Mouse (Mus musculus): ENCODE data around the gene D630045J12Rik. TPM values are rescaled to one million over a fixed set of nuclear protein-coding genes. Genes with fewer than 3 reads are reported as not detected.

Gene D630045J12Rik
- polyA plus RNA-seq (2016; fragmentation: Nextera tagmentation; extraction: Ambion mirVana) = 13.0 and 13.6 TPM in 2 replicates

DNA sequence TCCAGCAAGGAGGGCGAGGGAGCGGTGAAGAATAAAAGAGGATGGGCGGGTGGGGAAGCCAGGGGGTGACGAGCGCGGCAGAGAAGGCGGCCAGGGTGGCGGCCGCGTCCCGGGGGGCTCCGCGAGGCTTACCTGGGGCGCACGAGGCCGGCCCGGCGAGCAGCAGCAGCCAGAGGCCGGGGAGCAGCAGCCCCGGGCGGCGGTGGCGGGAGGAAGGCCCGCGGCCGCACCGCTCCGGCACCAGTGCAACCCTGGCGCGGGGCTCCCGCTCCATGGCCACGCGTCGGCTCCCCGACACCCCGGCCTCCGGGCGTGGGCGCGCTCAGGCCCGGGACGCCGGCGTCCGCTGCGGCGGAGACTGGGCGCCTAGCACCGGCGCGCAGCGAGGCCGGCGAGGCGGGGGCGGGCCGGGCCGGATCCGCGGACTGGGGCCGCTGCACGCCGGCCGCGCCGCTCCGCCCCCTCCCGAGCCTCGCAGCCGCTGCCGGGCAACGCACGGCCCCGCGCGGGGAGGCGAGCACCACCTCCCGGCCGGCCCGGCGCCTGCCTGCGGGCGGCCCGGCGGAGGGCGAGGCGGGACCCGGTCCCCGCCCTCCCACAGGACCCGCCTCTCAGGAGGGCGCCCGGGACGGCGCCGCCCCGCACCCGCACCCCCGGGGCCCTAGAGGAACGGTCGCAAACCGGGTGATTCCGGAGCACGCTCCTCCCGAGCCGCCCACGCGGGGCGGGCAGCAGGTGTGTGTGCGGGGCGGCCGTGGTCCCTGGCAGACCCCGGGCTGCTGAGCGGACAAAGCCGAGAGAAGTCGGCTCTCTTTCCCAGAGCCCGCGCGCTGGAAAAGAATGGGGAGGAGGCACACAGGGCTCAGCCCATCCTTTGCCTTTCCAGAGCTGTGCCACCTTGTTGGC, at the start of gene D630045J12Rik:
Gene D630045J12Rik, minus strand, starts transcription at position 274 of the 906 bp plus-strand sequence.
- peak within 1 kb of the TSS; percentile 93 for H3K27ac ChIP-seq
- H3K4me1 ChIP-seq = peaks cover 37% of the 10 kb centered on the region
- peaks cover 6% of the 10 kb centered on the region; the same call in 1 of the 2 replicates for H3K27me3 ChIP-seq
- peak within 1 kb of the TSS; percentile 65 for H3K4me2 ChIP-seq
- peak within 1 kb of the TSS; percentile 98 for H3K9ac ChIP-seq
- under 1% methylated on average over 111 of the region's 118 CpGs for WGBS
- H3K9me3 ChIP-seq = no peaks in the 10 kb centered on the region
- no peaks in the 10 kb centered on the region for H3K36me3 ChIP-seq (replicated peaks)
- peak; percentile 95 for ATAC-seq (ENCODE audit: low FRiP score)
- peak within 1 kb of the TSS; percentile 90 for H3K4me3 ChIP-seq (replicated peaks)

- Histone ChIP-seq H3K4me2 (peak within 1 kb of the TSS; percentile 74), H3K36me3 (replicated peaks) (peaks cover 29% of the 10 kb centered on the region), H3K27me3 (peaks cover 8% of the 10 kb centered on the region), H3K4me3 (replicated peaks) (peak within 1 kb of the TSS; percentile 88), H3K9me3 (no peaks in the 10 kb centered on the region), H3K9ac (peak within 1 kb of the TSS; percentile 91), H3K27ac (peak within 1 kb of the TSS; percentile 96), H3K4me1 (peaks cover 12% of the 10 kb centered on the region)
- under 1% methylated on average over 68 of the region's 70 CpGs for WGBS
- peak; percentile 97 for ATAC-seq (ENCODE audit: low FRiP score)
Measured at GRCm38 (mm10) chr6:38298761-38299401, 45.1 kb upstream of the D630045J12Rik start, which contains the start of gene Zc3hav1l. Gene Zc3hav1l, minus strand, starts transcription at chr6:38299259.

- Histone ChIP-seq H3K9me3 (no peaks in the 10 kb centered on the region), H3K27me3 (peaks cover 8% of the 10 kb centered on the region), H3K4me1 (peaks cover 16% of the 10 kb centered on the region), H3K4me3 (replicated peaks) (peak overlapping the region; percentile 88), H3K4me2 (peak overlapping the region; percentile 74), H3K9ac (peak overlapping the region; percentile 91), H3K27ac (peak overlapping the region; percentile 96), H3K36me3 (replicated peaks) (peaks cover 31% of the 10 kb centered on the region)
- WGBS = 0% methylated on average over 10 of the region's 10 CpGs
- ATAC-seq (ENCODE audit: low FRiP score) = peak; percentile 42; the same call in 1 of the 2 replicates
Measured at GRCm38 (mm10) chr6:38298246-38298635, 44.4 kb upstream of the D630045J12Rik start.

DNA sequence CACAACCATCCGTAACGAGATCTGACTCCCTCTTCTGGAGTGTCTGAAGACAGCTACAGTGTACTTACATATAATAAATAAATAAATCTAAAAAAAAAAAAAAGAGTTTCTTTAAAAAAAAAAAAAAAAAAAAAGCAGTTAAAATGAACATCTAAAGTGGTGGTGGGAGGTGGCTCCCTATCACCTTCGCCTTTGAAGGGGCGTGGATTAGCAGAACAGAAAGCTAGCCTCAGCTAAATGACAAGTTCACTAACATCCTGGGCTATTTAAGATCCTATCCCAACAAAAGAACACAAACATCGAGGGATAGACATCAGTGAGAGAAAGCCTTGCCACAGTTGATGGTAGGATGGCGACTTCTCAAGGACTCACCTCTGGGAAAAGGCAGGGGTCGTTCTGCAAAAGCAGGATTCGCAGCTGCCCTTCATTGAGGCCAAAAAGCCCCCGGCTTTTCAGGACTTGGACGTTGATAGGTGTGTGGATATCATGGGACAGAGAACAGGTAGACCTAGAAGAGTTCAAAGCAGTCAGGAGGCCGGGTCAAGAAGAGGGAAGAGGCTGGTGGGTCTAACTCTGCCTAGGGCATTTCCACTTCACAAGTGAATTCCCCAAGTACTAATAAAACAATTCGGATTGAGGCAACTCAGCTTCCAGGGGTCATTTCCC, 43.9 kb upstream of the D630045J12Rik start:
- peaks cover 35% of the 10 kb centered on the region for H3K36me3 ChIP-seq (replicated peaks)
- ATAC-seq (ENCODE audit: low FRiP score) = no peak
- peak overlapping the region; percentile 96 for H3K27ac ChIP-seq
- H3K9me3 ChIP-seq = no peaks in the 10 kb centered on the region
- H3K4me3 ChIP-seq (replicated peaks) = peak overlapping the region; percentile 88
- WGBS = 44% methylated on average over 12 of the region's 12 CpGs
- H3K4me2 ChIP-seq = peak overlapping the region; percentile 74
- H3K4me1 ChIP-seq = peaks cover 21% of the 10 kb centered on the region
- H3K27me3 ChIP-seq = peaks cover 8% of the 10 kb centered on the region
- peak overlapping the region; percentile 91 for H3K9ac ChIP-seq

DNA sequence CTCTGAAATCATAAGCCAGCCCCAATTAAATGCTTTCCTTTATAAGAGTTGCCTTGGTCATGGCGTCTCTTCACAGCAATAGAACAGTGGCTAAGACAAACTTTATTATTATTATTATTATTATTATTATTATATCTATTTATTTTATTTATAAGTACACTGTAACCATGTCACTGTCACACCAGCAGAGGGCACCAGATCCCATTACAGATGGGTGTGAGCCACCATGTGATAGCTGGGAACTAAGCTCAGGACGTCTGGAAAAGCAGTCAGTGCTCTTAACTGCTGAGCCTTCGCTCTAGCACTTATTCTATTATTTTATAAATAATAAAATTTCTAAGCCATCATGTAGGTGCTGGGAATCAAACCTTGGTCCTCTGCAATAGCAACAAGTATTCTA, 39.9 kb upstream of the D630045J12Rik start:
- H3K4me1 ChIP-seq = peaks cover 19% of the 10 kb centered on the region
- no peak overlapping the region for H3K4me2 ChIP-seq
- no peak overlapping the region for H3K27ac ChIP-seq
- peaks cover 18% of the 10 kb centered on the region for H3K27me3 ChIP-seq
- WGBS = 41% methylated on average over 3 of the region's 3 CpGs
- H3K36me3 ChIP-seq (replicated peaks) = peaks cover 60% of the 10 kb centered on the region
- H3K9me3 ChIP-seq = no peaks in the 10 kb centered on the region
- no peak overlapping the region for H3K4me3 ChIP-seq (replicated peaks)
- H3K9ac ChIP-seq = no peak overlapping the region
- no peak for ATAC-seq (ENCODE audit: low FRiP score)

DNA sequence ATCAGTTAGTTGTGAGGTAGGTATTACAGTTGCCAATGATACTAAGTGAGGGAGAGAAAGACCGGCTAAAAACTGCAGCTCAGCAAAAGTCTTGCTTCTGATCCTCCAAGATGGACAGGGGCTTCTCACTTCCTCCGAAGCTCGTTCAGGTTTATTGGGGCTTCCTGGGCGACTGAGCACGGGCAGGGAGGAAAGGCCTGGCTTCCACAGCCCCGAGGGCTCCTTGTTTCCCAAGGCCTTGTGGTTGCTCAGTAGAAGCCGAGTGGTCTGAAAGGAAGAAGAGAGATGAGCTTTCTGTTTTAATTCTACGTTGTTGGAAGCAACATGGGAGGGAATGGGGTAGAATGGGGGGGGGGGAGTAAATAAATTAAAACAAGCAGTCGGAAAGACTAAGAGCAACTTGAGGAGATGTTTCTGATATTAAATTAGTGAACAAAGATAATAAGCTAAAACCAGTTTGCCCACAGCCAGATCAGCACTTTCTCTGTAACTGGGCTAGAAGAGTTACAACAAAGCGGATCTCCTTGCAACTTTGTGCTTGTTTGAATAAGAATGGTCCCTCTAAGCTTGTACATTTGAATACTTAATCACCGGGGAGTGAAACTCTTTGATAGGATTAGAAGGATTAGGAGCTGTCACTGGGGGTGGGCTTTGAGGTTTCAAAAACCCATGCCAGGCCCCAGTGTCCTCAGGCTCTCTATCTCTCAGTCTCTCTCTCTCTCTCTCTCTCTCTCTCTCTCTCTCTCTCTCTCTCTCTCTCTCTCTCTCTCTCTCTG, 39.2 kb upstream of the D630045J12Rik start:
- peak; percentile 64 for ATAC-seq (ENCODE audit: low FRiP score)
- WGBS = 17% methylated on average over 11 of the region's 11 CpGs
- peak overlapping the region; percentile 65 for H3K27ac ChIP-seq
- H3K4me3 ChIP-seq (replicated peaks) = no peak overlapping the region
- H3K9me3 ChIP-seq = no peaks in the 10 kb centered on the region
- peaks cover 17% of the 10 kb centered on the region for H3K4me1 ChIP-seq
- H3K36me3 ChIP-seq (replicated peaks) = peaks cover 65% of the 10 kb centered on the region
- H3K4me2 ChIP-seq = no peak overlapping the region
- H3K9ac ChIP-seq = 0 out of 2 replicates have a peak overlapping the region, but pooled peaks have one; percentile 25
- peaks cover 18% of the 10 kb centered on the region for H3K27me3 ChIP-seq

DNA sequence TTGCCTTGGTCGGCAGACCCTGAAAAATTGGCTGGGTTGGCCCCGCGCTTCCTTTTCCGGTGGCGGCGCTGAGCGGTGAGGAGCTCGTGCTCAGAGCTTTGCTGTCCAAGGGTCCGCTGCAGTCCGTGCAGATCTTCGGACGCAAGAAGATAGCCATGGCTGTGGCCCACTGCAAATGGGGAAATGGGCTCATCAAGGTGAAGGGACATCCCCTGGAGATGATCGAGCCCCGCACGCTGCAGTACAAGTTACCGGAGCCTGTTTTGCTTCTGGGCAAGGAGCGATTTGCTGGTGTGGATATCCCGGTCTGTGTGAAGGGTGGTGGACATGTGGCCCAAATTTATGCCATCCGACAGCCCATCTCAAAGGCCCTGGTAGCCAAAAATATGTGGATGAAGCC, 30.6 kb upstream of the D630045J12Rik start:
- ATAC-seq (ENCODE audit: low FRiP score) = no peak
- no peak overlapping the region for H3K4me3 ChIP-seq (replicated peaks)
- no peak overlapping the region for H3K9ac ChIP-seq
- H3K27ac ChIP-seq = no peak overlapping the region
- H3K9me3 ChIP-seq = peaks cover 12% of the 10 kb centered on the region; the same call in 1 of the 2 replicates
- no peaks in the 10 kb centered on the region for H3K4me1 ChIP-seq
- 97% methylated on average over 19 of the region's 19 CpGs for WGBS
- H3K36me3 ChIP-seq (replicated peaks) = peaks cover 44% of the 10 kb centered on the region
- no peaks in the 10 kb centered on the region for H3K27me3 ChIP-seq
- H3K4me2 ChIP-seq = no peak overlapping the region

DNA sequence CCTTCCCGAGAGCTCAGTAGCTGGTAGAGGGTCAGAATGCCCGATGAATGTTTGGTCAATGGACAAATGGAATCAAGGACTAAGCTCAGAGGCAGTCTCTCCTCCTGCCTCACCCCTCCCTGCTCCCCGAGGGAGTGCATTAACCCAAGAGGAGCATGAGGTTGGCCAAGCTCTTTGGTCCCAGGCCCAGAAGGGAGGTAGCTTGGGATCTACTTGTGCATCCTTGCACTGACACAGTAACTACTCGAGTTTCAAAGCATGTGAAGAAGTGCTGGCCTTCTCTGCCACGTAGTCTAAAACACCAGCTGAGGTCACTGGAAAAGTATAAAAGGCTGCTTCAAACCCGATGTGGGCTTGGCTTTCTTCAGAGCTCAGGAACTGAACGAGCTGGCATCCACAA, 10.7 kb upstream of the D630045J12Rik start:
- Histone ChIP-seq H3K36me3 (replicated peaks) (no peaks in the 10 kb centered on the region), H3K4me3 (replicated peaks) (no peak overlapping the region), H3K9ac (no peak overlapping the region), H3K9me3 (no peaks in the 10 kb centered on the region), H3K27me3 (no peaks in the 10 kb centered on the region), H3K27ac (no peak overlapping the region), H3K4me1 (no peaks in the 10 kb centered on the region), H3K4me2 (no peak overlapping the region)
- ATAC-seq (ENCODE audit: low FRiP score) = no peak
- 75% methylated on average over 7 of the region's 7 CpGs for WGBS

DNA sequence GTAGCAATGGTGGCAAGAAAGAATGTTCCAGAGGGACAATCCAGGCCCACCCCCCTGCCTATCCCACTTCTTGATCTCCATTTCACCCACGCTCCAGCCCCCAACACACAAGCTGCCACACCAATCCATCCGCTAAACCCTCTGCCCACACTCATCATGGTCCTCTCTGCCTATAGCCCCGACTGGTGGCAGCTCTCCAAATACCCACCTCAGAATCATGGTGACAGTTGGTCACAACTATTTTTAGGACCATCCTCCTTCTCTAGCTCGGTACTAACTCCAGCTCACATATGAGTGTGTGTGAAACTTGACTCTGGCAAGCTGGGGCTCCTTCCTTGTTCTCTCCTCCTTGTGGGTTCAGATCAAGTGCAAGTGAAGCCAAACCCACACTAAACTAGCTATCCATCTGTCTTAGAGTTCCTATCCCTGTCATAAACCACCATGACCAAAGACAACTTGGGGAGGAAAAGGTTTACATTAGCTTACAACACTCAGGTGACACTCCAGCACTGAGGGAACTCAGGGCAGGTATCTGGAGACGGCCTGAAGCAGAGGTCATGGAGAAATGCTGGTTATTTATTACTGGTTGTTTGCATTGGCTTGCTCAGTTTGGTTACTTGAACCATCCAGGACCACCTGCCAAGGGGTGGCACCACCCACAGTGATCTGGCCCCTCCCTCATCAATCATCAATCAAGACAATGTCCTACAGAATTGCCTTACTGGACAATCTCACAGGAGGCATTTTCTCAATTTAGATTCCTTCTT, 9.8 kb upstream of the D630045J12Rik start:
- H3K9ac ChIP-seq = no peak overlapping the region
- no peak for ATAC-seq (ENCODE audit: low FRiP score)
- H3K27ac ChIP-seq = no peak overlapping the region
- no peak overlapping the region for H3K4me3 ChIP-seq (replicated peaks)
- 79% methylated on average over 5 of the region's 5 CpGs for WGBS
- H3K4me1 ChIP-seq = no peaks in the 10 kb centered on the region
- no peaks in the 10 kb centered on the region for H3K9me3 ChIP-seq
- no peak overlapping the region for H3K4me2 ChIP-seq
- no peaks in the 10 kb centered on the region for H3K27me3 ChIP-seq
- H3K36me3 ChIP-seq (replicated peaks) = no peaks in the 10 kb centered on the region

DNA sequence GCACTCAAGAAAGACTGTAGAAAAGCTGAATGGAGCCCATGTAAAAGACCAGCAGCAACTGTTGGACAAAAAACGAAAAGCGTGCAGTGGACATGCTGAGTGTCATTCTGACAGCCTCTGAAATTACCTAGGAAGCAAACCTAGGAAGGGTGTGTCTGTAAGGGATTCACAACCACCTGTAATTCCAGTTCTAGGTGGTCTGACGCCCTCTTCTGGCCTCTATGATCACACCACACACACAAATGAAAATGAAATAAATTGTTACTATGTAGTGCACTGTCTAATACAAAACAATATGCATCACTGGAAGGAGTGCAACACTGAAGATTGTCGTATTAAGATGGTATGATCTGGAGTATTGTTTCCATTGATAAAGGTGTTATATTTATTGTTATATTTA, 8.1 kb upstream of the D630045J12Rik start:
- Histone ChIP-seq H3K4me2 (no peak overlapping the region), H3K36me3 (replicated peaks) (no peaks in the 10 kb centered on the region), H3K9me3 (no peaks in the 10 kb centered on the region), H3K4me1 (no peaks in the 10 kb centered on the region), H3K27ac (no peak overlapping the region), H3K9ac (no peak overlapping the region), H3K27me3 (no peaks in the 10 kb centered on the region), H3K4me3 (replicated peaks) (no peak overlapping the region)
- 69% methylated on average over 4 of the region's 4 CpGs for WGBS
- no peak for ATAC-seq (ENCODE audit: low FRiP score)

- H3K4me1 ChIP-seq = peaks cover 12% of the 10 kb centered on the region
- H3K27me3 ChIP-seq = 0 out of 2 replicates have a peak, but pooled peaks cover 3% of the 10 kb centered on the region
- no peak overlapping the region for H3K27ac ChIP-seq
- no peak overlapping the region for H3K4me2 ChIP-seq
- no peak overlapping the region for H3K4me3 ChIP-seq (replicated peaks)
- H3K36me3 ChIP-seq (replicated peaks) = no peaks in the 10 kb centered on the region
- 92% methylated on average over 8 of the region's 8 CpGs for WGBS
- H3K9ac ChIP-seq = no peak overlapping the region
- no peaks in the 10 kb centered on the region for H3K9me3 ChIP-seq
- ATAC-seq (ENCODE audit: low FRiP score) = no peak
Measured at GRCm38 (mm10) chr6:38257506-38257905, 3.7 kb upstream of the D630045J12Rik start.
